Mouse (Mus musculus) cerebellum, adult 11 months (tissue): ENCODE measurements at regions not wholly inside any gene's neighbourhood (a gene's known extent, or its start where the extent isn't known, plus 50 kb on each side); places are given as distances from the start of the nearest gene placed in this dataset.
"Not testable (repeated sequence)": the region's sequence is repeated elsewhere in the genome, so short reads cannot be mapped to it uniquely, and the experiment has no call there.

Source experiments
- DNase-seq: peaks from one replicate; pipeline ENCODE4 v3.0.0; 2022

DNA sequence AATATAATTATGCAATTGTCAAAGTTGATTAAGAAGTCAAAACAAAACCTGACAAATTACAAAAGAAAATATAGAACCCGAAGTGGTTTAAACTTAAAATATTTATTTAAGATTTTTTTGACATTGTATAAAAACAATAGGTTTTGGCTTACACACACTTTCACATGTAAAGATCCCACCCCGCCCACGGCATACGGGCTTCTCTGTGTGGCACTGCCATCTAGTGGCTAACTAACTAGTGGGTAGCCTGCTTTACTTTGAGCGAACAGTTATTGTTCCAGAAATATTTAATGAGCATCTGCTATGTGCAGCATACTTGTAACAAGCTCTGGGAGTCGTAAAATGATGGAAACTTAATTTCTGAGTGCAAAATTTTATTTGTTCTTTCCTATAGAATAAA lies 716.3 kb upstream of the Intu start:
- DNase-seq: peak; percentile 6

DNA sequence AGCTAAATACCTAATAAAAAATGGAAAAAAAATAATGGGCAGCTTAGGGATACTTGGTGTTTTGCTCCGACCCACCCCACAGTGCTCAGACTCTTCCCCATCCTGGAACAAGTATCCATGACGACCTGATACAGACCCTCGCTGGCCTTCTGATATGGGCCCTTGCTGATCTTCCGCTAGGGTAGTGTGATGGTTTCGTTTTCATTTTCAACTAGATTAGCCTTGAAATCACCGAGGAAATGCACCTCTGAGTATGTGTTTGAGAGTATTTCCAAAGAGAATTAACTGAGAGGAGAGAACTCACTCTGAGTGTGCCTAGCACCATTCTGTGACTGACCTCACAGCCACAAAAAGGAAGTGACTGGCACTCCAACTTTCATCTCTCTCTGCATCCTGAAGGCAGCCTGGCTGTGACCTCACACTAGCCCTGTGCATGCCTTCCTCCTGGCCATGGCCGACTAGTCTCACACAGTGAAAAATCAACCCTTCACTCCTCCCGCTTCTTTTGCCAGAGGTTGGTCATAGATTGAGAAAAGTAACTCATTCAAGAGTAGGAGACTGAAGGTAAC lies 700.5 kb upstream of the Intu start:
- no peak for DNase-seq

DNA sequence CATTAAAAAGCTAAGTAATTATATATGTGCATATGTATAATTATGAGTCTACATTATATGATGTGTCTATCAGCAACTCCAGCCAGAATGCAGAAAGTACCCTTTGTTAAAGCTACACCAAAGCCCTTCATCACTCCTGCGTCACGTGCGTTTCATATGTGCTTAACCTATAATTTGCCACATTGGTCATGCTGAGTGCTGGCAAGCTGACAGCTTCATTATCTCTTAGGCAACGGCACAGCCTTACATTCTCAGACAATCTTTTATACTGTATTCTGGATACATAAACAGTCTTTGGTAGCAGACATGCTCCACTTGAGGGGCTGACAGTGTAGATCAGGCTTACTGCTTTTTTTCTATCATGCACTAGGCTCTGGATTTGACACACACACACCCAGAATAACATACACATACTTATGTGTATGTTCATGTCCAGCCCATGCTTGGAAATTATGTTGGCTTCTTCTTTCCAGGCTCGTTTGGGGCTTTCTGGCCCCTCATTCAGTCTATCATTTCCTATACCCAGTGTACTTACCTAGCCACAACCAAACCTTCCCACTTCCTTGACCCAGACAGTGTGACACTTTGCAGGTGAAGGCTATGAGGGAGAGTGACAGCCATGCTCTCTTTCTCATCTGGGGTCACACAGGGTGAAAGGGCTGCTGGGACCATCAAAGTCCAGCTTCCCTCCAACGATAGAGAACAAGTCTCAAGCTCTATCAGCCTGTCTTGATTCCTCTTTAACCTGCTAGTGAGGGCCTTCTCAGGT lies 692.5 kb upstream of the Intu start:
- no peak for DNase-seq

DNA sequence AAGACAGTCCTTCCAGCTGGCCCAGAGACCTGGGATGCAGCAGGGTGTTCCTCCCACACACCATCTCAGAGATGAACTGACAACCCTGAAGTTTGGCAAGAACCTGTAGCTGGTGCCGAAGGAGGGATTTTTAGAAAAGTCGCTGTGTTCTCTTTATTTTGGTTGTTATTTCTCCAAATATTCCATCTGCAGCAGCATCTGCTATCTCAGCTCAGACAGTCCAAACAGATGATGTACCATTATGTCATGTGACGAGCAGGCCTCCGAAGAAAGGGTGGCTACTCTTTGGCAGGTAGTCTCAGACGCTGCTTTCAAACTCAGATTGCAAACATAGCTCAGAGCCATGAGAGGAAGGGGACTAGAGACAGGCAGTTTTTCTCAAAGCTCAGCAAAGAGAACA lies 690.1 kb upstream of the Intu start:
- DNase-seq: no peak

DNA sequence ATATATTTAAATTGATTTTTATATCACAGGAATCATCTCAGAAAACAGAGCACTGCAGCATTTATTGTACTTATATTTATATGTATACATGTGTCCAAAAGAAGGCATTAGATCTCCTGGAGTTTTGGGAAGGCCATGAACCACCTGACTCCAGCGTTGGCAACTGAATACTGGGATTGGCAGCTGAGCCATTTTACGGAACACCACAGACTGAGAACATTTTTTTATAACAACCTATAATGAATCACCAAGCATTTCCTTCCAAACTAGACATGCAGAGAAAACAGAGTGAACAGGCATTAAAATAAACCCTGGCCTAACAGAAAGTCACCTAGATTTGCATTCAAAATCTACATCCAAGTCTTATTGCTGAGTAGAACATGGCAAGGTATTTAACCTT lies 686.0 kb upstream of the Intu start:
- DNase-seq: no peak

DNA sequence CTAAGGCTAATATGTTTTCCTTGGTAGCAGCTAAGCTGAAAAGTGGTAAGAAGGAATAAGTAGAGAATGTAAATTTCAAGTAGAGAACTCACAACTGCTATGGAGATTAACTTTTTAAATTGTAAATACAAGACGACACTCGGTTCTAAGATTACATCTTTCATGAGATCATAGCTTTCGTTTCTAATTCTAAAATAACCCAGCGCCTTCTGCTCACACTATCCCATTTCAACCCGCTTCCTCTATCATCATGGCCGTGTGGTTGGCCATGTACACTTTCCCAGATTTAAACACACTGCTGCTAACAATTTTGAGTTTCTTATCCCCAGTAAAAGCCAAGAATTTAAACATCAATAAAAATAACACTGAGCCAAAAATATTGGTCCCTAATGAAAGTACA lies 682.3 kb upstream of the Intu start:
- DNase-seq: no peak

DNA sequence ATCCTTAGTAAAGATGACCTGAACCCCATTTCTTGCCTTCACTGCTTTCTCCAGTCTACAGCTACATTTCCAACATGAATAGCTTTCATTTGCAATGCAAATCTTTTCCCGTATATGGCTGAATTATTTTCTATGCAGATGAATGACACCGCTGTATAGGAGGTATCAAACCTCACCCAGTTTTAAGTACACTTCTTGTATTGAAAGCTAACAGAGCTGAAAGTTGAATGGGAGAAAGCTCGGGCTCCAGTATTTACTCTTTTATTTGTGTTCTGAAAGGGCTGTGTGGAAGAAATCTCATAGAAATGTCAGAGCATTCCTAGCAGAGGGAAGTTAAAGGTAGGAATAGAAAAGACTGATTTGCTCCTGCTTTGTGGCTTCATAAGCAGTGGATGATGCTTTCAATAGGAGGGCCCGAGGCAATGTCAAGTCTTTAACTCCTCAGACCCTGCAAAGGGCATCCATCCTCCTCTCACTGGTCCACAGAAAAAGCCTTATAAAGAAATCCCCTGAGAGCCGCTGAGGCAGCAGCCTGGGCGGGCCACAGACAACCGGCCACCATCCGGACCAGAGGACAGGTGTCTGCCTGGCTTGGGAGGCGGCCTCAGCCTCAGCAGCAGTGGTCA lies 673.8 kb upstream of the Intu start:
- DNase-seq: no peak

DNA sequence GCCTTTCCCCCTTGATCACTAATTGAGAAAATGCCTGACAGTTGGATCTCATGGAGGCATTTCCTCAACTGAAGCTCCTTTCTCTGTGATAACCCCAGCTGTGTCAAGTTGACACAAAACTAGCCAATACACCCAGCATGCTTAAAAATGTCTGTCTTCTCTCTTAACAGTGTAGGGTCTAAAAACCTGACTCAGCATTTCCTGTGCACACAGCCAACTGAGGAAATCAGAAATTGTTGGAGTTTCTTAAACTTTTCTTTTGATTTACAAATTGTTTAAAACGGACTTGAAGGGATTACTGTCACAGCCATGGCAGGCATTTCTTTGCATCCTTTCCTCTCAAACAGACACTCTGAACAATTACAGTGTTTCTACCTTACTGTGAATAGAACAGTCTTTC lies 655.0 kb upstream of the Intu start:
- DNase-seq: not testable (repeated sequence)

DNA sequence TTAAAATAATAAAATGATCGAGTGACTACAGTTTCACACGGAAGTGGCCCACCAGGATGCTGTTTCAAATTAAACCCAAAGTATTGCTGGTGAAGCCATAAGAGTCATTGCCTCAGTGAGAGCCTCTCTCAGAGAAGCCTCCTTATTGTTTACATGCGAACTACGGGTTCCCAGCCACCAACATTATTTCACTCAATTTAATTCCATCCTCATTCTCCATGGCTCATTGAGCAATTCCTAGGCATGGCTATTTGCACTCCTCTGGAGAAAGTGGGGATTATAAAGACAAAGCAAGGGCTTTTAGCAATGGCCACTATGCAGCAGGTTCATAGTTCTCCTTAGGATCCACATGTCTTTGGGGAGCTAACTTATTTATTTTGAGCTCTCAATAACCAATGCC lies 646.7 kb upstream of the Intu start:
- no peak for DNase-seq

DNA sequence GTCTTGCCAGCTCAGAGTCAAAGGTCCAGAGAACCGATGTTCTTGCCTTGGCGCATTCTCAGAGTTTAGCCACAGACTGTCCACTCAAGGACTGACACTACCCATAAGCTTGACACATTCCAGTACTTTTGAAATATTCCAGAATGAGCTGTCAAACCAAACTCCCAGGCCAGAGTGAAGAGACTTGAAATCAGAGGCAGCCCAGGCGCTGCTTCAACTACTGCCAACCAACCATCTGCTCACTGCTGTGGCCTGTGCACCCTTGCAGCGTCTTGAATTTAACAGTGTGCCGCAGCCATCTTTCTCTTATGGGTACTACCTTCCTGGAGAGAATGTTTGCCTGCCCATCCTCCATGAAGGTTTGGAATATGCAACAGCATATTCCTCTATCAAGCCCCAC lies 642.7 kb upstream of the Intu start:
- DNase-seq: no peak

DNA sequence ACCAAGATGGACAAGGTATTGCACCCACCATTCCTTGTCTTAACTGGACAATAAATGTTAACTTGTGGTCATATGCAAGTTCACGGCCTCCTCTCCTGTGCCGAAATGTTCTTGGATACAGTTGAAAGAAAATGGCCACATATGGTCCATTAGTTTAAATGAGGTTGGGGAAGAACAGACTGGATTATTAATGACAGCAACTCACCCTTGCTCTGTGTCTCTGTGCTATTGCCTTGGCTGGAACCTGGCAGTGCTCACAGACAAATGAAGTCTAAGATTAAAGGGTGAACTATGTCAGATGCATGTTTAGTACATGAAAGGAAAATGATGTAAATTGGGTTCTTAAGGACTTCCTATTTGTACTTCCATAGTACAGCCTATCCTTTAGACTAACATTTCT lies 641.9 kb upstream of the Intu start:
- no peak for DNase-seq

DNA sequence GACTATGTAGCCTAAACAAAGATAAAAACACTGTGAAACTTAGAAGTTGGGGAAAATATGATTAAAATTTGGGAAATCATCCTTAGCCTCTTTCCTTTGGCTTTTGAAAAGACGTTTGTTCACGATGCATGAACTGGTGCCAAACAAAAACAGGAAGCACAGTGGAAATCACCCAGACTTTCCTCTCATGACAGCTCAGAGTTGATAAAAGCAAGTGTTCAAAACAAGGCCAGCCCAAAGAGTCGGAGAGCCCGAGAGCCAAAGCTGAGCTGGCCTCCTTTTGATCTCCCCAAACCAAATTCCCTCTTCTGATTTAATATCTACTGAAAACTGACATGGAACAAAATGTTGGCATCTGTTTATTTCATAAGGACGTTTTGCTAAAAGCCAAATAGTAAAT lies 632.1 kb upstream of the Intu start:
- no peak for DNase-seq

DNA sequence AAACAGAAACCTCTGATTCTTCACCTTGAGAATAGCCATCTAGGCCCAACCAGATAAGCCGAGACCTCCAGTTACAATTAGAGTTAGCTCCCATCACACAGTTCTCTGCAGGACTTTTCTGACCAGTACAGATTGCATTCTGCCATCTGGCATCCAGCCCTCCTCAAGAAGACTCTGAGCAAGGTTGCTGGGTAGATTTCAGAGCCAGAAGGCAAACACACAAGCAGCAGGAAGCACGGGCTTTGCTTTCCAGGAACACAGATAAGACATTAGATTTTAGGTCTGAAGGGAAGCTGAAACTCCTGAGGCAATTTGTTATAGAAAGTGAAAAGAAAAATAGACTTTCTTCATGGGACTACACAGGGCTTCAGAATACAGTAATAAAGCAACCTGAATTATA lies 630.9 kb upstream of the Intu start:
- no peak for DNase-seq

DNA sequence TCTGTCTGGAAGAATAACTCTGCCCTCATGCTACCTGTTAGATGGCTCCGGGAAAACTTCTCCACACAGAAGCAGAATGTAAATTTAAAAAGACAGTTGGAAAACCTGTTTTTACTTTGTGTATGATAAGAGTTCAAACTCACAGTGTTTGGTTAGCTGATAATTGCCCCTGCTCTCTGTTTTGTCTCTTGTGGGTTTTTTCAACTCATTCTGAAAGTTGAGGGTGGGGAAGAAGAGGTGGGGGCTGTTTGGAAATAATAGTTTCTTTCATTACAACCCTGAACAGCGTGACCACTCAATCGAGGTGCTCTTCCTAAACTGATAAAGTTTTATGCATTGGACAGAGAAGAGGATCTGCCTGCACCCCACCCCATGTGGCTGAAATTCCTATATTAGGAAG lies 626.7 kb upstream of the Intu start:
- DNase-seq: no peak

DNA sequence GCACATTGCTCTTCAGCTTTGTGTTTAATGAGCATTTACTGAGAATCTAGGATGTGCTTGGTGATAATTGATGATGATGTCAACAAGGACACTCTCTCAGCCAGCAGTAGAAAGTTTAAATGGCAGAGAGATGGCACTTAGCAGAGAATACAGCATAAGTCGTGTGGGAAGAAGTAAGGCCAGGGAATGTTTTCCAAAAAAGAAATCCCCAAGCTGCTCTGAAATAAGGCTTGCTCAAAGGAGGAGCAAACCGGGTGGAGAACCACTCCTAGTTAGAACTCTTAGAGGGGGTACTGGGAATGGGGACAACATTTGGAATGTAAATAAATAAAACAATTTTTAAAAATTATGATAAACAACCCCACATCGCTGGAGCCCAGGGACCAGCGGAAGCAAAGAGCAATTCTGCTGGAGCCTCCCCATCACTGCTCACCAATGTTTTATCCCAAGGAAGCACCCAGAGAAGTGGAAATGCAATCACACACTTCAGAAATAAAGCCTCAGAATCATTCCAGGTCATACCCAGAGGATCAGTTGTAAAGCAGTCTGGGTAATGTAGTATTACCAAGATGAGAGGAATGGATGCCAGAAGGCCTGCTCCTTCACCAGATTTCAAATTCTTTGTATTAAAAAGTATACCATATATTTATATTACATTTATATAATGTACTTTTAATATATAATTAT lies 622.3 kb upstream of the Intu start:
- DNase-seq: no peak

DNA sequence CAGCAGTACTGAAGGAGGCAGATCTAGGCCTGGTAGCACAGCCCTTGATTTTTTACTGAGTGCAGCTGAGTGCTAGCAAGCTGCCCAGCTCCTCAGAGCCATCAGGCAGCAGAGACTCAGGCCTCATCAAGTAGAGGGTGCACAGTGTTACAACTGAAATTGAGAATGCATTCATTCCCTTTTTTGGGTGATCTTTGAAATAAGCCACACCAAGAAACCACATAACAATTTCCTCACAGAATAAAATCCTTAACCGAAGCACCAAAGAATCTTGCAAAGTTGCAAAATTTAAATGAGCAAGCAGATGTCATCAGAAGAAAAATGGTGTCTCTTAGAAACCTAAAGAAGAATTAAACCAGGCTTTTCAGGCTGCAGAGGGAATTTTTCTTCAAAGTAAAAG lies 621.4 kb upstream of the Intu start:
- no peak for DNase-seq

DNA sequence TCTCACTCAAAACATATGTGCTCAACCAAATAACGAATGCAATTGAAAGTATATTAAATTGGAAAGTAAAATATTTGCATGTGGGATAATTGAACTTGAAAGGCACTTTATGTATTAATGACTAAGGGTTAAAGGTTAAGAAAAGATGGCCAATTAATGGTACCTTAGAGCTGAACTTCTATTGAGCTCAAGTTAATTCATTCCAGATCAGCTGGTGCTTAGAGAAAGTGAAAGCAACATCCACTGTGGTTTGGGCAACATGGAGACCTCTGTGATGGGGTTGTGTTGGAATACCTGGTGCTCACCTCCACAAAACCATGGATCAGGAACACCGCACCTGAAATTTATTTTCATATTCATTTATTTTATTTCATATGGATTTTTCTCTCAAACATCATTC lies 612.5 kb upstream of the Intu start:
- no peak for DNase-seq

DNA sequence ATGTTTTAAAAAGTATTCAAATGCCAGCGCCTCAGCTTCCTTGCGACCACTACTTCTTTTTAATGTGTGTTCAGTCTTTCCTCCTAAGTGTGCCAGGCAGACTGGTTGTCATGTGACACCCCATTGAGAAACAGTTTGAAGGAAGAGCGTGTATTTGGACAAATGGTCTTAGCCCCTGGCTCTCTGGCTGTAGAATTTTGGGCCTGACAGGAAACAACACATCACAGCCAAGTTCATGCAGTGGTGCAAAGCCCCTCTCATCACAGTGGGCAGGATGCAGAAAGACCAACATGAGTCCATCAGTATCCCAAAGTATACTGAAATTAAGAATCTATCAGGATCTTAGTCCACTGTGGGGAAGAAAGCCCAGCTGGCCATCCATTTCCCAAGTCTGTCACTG lies 605.6 kb upstream of the Intu start:
- DNase-seq: no peak

DNA sequence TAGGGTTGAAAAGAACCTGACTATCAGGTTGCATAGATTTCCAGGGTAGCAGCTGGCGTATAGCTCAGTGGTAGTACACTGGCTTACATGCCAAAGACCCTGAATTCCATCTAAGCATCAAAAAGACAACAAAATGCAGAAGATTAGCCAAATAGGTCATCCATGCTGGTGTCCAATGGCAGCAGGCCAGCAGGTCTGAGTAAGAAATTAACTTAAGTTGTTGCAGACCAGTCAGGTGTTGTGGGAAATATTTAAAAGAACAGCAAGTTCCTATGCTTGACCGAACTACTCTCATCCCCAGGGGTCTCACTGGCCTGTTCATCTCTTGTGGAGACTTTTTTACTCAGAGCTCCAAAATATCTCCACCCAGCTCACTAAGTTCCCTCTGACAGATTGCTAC lies 602.7 kb upstream of the Intu start:
- no peak for DNase-seq

DNA sequence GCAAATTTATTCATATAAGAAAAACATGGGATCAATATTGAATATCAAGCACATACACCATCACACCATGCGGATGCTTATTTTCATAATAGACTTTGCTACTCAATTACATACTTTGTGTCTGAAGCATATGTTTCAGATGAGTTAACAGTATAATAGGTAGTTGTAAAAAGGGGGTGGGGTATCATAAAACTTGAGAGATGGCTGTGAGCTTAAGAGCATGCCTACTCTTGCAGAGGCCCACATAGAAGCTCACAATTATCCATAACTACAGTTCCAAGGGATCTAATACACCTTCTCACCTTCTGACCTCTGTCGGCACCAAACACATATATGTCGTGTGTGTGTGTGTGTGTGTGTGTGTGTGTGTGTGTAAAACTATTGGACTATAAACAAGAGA lies 597.7 kb upstream of the Intu start:
- no peak for DNase-seq

DNA sequence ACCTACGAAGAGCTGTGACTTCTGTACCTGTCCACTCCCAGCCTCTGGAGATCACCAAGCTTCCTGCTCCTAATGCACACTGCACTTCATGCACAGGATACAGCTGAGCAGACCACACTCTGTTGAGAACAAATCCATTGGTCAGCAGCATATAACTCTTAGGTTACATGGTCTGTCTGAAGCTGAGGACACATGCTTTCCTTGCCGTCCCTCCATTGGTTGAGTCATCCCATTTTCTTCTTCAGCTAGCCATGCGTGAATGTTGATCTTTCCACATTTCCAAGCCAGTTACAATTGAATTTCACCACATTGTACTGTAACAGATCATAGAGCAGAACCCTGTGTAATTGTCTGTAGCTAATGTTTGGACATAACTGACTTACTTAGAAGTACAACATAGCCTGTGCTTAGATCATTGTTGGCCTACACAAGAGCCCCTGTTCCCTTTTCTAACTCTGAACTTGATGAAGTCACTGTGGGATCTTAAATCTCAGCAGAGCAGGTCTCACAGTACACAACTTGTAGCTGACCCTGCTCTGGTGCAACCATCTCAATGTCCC lies 593.3 kb upstream of the Intu start:
- no peak for DNase-seq

DNA sequence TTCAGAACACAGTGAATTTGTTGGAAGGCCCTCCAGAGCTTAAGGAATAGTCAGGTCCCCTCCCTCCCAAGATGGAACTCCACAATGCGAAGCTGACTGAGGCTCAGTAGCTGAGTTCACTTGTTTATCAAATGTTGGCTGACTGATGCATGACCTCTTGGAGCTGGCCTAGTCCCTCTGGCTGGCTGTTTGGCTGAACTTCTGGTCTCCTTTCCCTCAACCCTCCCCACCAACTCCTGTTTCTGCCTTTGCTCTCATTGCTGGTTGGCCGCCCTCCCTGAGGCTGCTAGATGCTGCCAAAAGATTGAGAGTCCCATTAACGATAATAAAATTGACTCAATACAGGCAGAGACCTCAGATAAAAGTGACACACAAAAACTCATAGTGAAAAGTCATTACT lies 586.5 kb upstream of the Intu start:
- no peak for DNase-seq

DNA sequence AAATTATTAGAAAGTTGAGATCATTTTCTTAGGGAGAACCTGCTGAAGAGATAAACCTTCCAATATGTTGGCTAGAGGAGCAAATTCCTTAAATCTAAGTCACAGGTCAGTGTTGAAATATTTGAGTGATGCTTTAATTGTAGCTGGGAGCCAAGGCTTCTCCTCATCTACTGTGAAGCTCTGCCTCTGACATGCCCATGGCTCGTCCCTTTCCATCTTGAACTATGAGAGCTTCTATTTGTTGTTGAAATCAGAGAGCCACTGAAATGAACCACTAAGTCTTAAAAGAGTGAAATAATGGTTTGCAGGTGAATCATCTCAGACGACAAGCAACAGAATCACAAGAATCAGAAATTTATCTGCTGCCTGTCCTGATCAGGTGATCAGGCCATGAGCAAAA lies 579.0 kb upstream of the Intu start:
- DNase-seq: no peak

DNA sequence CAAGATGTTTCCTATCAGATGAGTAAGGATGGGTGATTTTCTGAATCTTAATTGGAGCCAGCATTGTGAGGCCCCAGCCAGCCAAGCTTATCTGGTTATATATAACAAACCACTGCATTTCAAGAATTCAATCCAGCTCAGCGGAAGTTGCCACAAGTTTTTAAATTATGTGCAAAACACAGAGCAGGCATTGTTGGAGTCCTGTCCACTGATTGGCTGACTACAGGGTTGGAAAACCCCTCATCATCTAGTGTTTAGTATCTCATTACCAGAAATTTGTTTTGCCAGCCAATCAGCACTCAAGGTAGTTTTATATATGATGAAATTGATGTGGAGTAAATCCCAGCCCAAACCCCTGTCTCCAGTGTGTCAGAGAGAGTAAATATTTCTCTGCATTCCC lies 578.5 kb upstream of the Intu start:
- no peak for DNase-seq
